Mouse (Mus musculus) kidney, embryonic 16.5 days (tissue): ENCODE results near the gene Epha2. TPM values are rescaled to one million over a fixed set of nuclear protein-coding genes. Genes with fewer than 3 reads are reported as not detected.

Experiments used
- ATAC-seq: fragments of 200-750 bp; cut with Nextera tagmentation; 2 replicates; pipeline ENCODE4 v1.8.0; 2017; ENCODE audit warnings: moderate TSS enrichment; ENCODE audit not compliant: low FRiP score, low TSS enrichment
- H3K27ac ChIP-seq: fragments of 300-500 bp; sonication (generic); 2 replicates; pipeline ENCODE4 v1.5.1; 2014; ENCODE audit warnings: low read length
- H3K27me3 ChIP-seq: fragments of 300-500 bp; sonication (generic); 2 replicates; pipeline ENCODE4 v1.6.1; 2014; ENCODE audit warnings: low read length, control low read depth, mixed read lengths; ENCODE audit not compliant: insufficient read depth
- H3K36me3 ChIP-seq: fragments of 300-500 bp; sonication (generic); 2 replicates; pipeline ENCODE4 v1.6.1; 2014; ENCODE audit warnings: low read length, control low read depth, mixed read lengths; ENCODE audit not compliant: insufficient read depth
- H3K4me1 ChIP-seq: fragments of 300-500 bp; sonication (generic); 2 replicates; pipeline ENCODE4 v1.6.1; 2014; ENCODE audit warnings: low read length, control low read depth, mixed read lengths; ENCODE audit not compliant: insufficient read depth
- H3K4me2 ChIP-seq: fragments of 300-500 bp; sonication (generic); replicated peaks from 2 replicates; pipeline ENCODE4 v1.6.1; 2014; ENCODE audit warnings: low read depth, low read length
- H3K4me3 ChIP-seq: fragments of 300-500 bp; sonication (generic); 2 replicates; pipeline ENCODE4 v1.5.1; 2014; ENCODE audit warnings: mild to moderate bottlenecking, low read length
- H3K9ac ChIP-seq: fragments of 300-500 bp; sonication (generic); replicated peaks from 2 replicates; pipeline ENCODE4 v1.6.1; 2014; ENCODE audit warnings: low read length
- H3K9me3 ChIP-seq: fragments of 300-500 bp; sonication (generic); 2 replicates; pipeline ENCODE4 v1.6.1; 2016; ENCODE audit warnings: low read length, control low read depth
- WGBS: fragments of 180-500 bp; shearing (Covaris S2); extraction: QIAGEN DNeasy Blood & Tissue Kit; methylation state at CpG from one replicate; pipeline ENCODE4 v1.1.7; 2014; 5-methylcytosine and 5-hydroxymethylcytosine counted together
- polyA plus RNA-seq: library from polyadenylated mRNA; unstranded; fragments of >200 nt; fragmentation: Nextera tagmentation; extraction: Ambion mirVana; gene quantifications from 2 replicates; pipeline ENCODE4 v1.2.1, GENCODE M21; 2015

Epha2 gene
- polyA plus RNA-seq, 1 experiment from 2014 or later = 8.6 TPM

DNA sequence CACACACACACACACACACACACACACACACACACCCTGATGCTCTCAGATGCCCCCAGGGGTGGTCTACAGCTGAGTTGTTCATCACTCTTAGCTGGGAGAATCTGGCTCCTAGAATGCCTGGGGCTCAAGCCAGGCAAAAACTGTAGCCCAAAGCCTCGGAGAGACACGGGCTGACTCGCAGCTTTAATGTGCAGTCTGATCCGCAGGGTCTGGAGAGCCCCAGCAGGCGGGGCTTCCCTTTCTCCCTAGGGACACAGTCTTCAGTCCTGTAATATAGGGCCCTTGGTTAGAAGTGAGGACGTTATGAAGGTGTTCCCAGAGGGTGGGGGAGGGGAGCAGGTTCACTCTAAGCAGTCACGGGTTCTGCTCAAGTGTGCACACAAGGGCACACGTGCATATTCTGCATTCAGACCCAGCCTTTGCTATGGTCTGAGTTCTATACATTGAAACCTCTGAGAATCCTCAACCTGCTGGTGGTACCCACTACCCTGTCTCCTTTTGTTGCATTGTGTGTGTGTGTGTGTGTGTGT, 17.1 kb upstream of the Epha2 start:
- peaks cover 61% of the 10 kb centered on the region for H3K4me1 ChIP-seq

DNA sequence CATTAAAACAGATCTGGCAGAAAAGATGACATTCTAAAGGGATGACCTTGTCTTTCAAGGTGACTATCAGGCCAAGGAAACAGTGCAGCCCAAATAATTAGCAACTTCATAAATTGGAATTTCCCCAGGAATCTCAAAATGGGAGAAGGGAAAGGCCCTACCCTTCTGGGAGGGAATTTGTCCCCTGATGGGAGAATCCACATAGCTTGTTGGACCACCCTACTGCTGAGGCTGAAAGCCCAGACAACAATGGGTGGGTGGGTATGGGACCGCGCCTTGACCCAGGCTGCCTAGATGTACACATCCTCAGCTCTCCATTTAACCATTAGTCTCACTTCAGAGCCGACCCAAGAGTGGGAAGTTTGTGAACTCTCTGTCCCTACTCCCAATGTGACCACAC, 16.6 kb upstream of the Epha2 start:
- H3K4me1 ChIP-seq = peaks cover 55% of the 10 kb centered on the region
- H3K9ac ChIP-seq = no peak overlapping the region
- 85% methylated on average over 3 of the region's 3 CpGs for WGBS
- no peak overlapping the region for H3K27ac ChIP-seq
- no peak overlapping the region for H3K4me2 ChIP-seq
- no peak overlapping the region for H3K4me3 ChIP-seq
- H3K9me3 ChIP-seq = no peaks in the 10 kb centered on the region; the same call in 1 of the 2 replicates
- no peak for ATAC-seq
- H3K27me3 ChIP-seq = peaks cover 5% of the 10 kb centered on the region; the same call in 1 of the 2 replicates
- H3K36me3 ChIP-seq = no peaks in the 10 kb centered on the region

More for the DNA sequence above, 17.1 kb upstream of the Epha2 start:
- Histone ChIP-seq H3K27me3 (peaks cover 5% of the 10 kb centered on the region; the same call in 1 of the 2 replicates), H3K9me3 (no peaks in the 10 kb centered on the region), H3K4me3 (no peak overlapping the region), H3K36me3 (no peaks in the 10 kb centered on the region), H3K4me2 (no peak overlapping the region), H3K27ac (no peak overlapping the region), H3K9ac (no peak overlapping the region)
- no peak for ATAC-seq
- WGBS = 26% methylated on average over 8 of the region's 8 CpGs

DNA sequence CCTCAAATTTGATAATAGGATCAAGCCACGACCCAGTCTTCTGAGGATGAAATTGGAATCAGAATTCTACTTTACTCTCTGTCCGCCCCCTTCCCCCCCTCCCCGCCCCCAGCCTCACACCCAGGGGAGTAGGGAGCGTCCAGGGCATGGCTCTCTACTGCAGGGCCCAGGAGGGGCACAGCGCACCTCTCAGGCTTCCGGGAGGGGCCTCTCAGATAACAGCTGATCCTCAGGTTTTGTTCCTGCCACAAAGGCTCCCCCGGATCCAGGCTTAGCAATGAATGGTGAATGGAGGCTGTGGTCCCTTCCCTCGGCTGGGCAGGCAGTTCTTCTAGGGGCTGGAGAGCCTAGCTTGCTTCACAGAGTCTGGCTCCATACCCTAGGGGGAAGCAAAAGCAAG, 15.9 kb upstream of the Epha2 start:
- no peaks in the 10 kb centered on the region; the same call in 1 of the 2 replicates for H3K9me3 ChIP-seq
- H3K36me3 ChIP-seq = no peaks in the 10 kb centered on the region
- ATAC-seq = no peak
- H3K27ac ChIP-seq = no peak overlapping the region
- no peak overlapping the region for H3K4me3 ChIP-seq
- H3K4me2 ChIP-seq = no peak overlapping the region
- peaks cover 5% of the 10 kb centered on the region; the same call in 1 of the 2 replicates for H3K27me3 ChIP-seq
- H3K4me1 ChIP-seq = peaks cover 52% of the 10 kb centered on the region
- WGBS = 22% methylated on average over 8 of the region's 8 CpGs
- no peak overlapping the region for H3K9ac ChIP-seq

DNA sequence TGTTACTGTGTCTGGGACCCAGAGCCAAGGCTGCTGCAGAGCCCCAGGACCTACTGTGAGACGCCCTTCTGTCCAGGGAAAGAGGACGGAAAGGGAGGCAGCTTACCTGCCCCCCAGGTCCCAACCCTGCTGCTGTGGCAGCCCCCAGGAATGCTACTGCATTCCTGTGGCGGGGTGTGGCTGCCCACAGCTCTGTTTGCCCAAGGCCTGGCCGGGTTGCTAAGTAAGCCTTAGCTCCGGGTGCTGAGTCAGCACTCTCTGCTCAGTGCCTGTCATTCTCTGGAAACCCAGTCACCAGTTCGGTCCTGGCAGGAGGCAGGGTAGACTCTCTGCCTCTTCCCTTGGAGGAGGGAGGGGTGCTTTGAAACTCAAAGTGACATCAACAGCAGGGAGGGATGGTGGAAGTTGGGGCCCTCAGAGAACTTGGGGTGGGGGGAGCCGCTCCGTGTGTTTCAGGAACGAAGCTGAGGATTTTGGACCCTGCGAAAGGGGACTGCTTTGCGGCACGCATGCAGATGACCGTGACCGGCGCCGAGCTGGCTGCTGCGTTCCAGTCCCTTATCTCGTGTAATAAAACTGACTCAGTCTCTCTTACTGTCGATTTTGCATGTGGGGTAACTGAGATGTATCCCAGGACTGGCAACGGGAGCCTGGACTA, 14.1 kb upstream of the Epha2 start:
- Histone ChIP-seq H3K4me2 (peak overlapping the region; percentile 43), H3K36me3 (no peaks in the 10 kb centered on the region), H3K4me1 (peaks cover 48% of the 10 kb centered on the region), H3K9ac (peak overlapping the region; percentile 17; the same call in 1 of the 2 replicates), H3K27ac (peak overlapping the region; percentile 16; the same call in 1 of the 2 replicates), H3K4me3 (no peak overlapping the region), H3K9me3 (no peaks in the 10 kb centered on the region; the same call in 1 of the 2 replicates), H3K27me3 (peaks cover 11% of the 10 kb centered on the region)
- 5% methylated on average over 20 of the region's 20 CpGs for WGBS
- ATAC-seq = peak; percentile 47

DNA sequence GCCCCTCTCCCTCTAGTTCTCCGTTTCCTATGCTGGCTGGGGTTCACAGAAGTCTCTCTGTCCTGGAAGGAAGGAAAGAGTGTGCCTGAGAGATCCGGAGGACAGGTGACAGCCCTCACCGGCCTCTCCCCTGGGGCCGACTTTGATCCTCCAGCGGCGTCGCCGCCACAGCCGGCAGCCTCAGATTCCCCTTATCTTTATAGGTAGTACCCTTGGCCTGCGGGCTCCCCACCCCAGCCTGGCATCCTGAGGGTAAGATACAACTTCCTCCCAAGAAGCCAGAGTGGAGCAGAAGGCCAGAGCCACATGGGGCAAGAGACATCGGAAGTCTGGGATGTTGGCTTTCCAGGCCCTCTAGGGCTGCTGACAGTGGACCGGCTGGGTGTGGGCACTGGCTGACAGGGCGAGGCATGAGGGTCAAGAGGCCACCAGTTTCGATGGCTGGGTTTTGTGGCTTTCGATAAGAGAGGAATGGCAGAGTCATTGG, 13.5 kb upstream of the Epha2 start:
- H3K27me3 ChIP-seq = peaks cover 11% of the 10 kb centered on the region
- ATAC-seq = no peak
- peak overlapping the region; percentile 4; the same call in 1 of the 2 replicates for H3K27ac ChIP-seq
- no peak overlapping the region for H3K4me3 ChIP-seq
- peak overlapping the region; percentile 43 for H3K4me2 ChIP-seq
- no peaks in the 10 kb centered on the region; the same call in 1 of the 2 replicates for H3K9me3 ChIP-seq
- H3K36me3 ChIP-seq = no peaks in the 10 kb centered on the region
- 0 out of 2 replicates have a peak overlapping the region, but pooled peaks have one; percentile 17 for H3K9ac ChIP-seq
- 9% methylated on average over 15 of the region's 15 CpGs for WGBS
- peaks cover 44% of the 10 kb centered on the region for H3K4me1 ChIP-seq

DNA sequence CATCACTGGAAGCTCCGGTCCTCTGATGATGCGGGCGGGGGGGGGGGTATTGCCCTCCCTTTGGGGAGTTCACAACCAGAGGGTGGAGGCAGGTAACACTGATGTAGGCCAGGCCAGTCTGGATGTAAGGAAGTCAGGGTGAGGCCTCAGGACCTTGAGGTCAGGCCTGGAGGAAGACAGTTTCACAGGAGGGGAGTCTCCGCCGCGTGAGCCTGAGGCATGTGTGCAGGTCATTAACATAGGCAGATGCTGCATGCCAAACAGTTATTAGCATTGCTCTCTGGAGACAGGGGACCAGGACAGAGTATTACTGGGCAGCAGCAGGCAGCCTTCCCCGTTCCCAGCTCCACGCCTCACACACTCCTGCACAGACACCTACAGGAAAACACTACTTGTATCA, 12.9 kb upstream of the Epha2 start:
- H3K4me1 ChIP-seq = peaks cover 43% of the 10 kb centered on the region
- H3K4me3 ChIP-seq = no peak overlapping the region
- H3K9me3 ChIP-seq = no peaks in the 10 kb centered on the region; the same call in 1 of the 2 replicates
- no peak overlapping the region for H3K9ac ChIP-seq
- H3K27ac ChIP-seq = no peak overlapping the region
- H3K36me3 ChIP-seq = no peaks in the 10 kb centered on the region
- H3K4me2 ChIP-seq = no peak overlapping the region
- peaks cover 15% of the 10 kb centered on the region for H3K27me3 ChIP-seq
- no peak for ATAC-seq
- WGBS = 59% methylated on average over 8 of the region's 8 CpGs

DNA sequence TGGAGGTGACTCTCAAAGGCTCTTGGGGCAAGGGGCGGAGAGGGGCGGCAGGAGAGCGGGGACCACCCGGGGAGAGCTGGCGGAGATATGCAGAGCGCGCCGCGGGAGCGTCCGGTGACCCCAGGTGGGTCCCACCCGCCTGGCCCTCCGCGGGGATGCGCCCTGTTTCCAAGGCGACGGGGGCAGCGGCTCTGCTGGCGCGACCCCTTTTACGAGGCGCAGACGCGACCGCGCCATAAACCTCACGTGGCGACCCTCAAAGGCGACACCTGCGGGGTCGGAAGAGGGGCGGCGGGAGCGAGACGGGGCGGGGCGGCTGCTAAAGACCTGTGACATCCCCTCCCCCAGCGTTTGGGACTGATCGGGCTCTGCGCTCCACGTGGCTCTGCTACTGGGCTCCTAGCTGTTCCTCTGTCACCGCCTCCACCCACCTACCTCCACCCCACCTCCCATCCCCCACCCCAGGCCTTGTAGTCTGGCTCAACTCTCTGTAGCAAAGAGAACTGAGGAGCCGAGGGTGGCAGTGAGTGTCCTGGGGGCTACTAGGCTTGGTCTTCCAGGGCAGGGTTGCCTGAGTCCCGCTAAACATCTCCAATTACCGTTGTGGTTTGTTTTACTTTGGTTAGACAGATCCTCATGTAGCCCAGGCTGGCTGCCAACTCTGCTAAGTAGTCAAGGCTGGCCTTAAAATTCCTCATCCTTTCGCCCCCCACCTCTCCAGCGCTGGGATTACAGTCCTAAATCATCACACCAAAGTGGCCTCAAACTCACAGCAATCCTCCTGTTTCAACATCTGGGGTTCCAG, 9.3 kb upstream of the Epha2 start:
- Histone ChIP-seq H3K27ac (no peak overlapping the region), H3K4me2 (peak overlapping the region; percentile 82), H3K4me3 (peak overlapping the region; percentile 42), H3K9ac (peak overlapping the region; percentile 61), H3K36me3 (no peaks in the 10 kb centered on the region), H3K4me1 (peaks cover 39% of the 10 kb centered on the region), H3K27me3 (peaks cover 20% of the 10 kb centered on the region), H3K9me3 (no peaks in the 10 kb centered on the region; the same call in 1 of the 2 replicates)
- no peak; the same call in 1 of the 2 replicates for ATAC-seq
- 2% methylated on average over 43 of the region's 47 CpGs for WGBS

DNA sequence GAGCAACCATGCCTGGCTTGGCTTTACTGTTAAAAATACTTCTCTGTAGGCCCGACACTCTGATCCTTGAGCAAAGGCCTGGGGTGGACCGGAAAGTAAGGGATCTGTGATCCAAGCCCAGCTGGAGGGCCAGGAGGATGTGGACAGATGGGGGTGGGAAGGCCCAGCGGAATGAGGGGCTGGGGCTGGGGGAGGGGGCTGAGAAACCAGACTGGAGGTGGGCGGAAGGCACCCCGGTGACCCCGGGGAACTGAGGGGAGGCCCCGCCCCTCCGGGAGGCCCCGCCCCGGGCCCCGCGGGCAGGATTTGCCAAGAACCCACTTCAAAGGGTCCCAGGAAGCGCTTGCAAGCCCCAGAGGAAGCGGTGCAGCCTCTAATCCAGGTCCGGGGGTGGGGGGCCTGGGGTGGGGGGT, 5.3 kb upstream of the Epha2 start:
- H3K36me3 ChIP-seq = no peaks in the 10 kb centered on the region
- peaks cover 11% of the 10 kb centered on the region for H3K27me3 ChIP-seq
- H3K4me3 ChIP-seq = no peak overlapping the region
- H3K9ac ChIP-seq = peak overlapping the region; percentile 12; the same call in 1 of the 2 replicates
- H3K4me1 ChIP-seq = peaks cover 31% of the 10 kb centered on the region
- WGBS = 9% methylated on average over 14 of the region's 15 CpGs
- H3K9me3 ChIP-seq = no peaks in the 10 kb centered on the region
- no peak overlapping the region for H3K27ac ChIP-seq
- ATAC-seq = no peak
- peak overlapping the region; percentile 20 for H3K4me2 ChIP-seq

DNA sequence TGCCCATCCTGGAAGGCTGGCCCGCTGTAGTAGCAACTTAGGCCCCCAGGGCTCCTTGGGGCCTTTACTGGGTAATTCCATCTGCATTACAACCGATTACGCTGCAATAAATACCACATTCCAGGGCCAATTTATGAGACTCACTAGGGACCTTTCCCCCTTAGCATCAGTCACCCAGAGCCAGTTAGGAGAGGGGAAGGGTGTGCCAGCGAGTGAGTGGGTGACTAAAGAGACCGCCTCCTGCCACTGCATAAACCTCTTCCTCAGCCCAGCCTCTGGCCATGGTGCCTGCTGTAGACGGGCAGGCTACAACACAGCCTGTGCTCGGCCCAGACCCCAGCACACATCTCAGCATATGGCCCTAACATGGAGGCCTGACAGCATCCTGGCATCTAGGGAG, 3.1 kb upstream of the Epha2 start:
- whole genome bisulfite sequencing = 34% methylated on average over 7 of the region's 7 CpGs
- Histone ChIP-seq H3K4me1 (peaks cover 34% of the 10 kb centered on the region), H3K27ac (no peak overlapping the region), H3K9ac (no peak overlapping the region), H3K9me3 (no peaks in the 10 kb centered on the region), H3K27me3 (peaks cover 6% of the 10 kb centered on the region; the same call in 1 of the 2 replicates), H3K36me3 (no peaks in the 10 kb centered on the region), H3K4me3 (no peak overlapping the region), H3K4me2 (no peak overlapping the region)
- ATAC-seq = no peak
